Mouse (Mus musculus): Measurements from ENCODE around the gene Clip3.

DNA sequence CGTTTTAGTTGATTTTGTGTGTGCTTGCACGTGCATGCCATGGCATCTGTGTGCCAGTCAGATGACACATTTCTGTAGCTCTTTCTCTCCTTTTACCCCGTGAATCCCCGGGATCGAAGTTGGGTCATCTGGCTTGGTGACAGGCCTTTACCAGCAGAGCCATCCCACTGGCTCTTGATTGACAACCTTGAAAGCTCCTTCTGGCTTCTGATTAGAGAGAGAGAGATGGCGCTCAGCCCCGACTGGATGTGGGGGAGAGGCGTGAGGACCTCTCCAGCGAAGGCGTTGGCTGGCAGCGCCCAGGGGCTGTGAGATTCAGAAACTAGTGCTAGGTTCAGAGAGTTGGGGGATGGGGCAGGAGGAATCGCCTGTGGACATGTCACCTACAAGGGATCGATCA lies 2.3 kb downstream of the Clip3 start:
- TF ChIP-seq CTCF (conservative IDR thresholded peaks at IDR 0.05; ENCODE audit: low read length) = no peak
- no peak for TF ChIP-seq POU5F1 (IDR thresholded peaks at IDR 0.05; ENCODE audit: borderline replicate concordance, low read length)
